Mouse (Mus musculus): ENCODE data around the gene Tbxas1. TPM values are rescaled to one million over a fixed set of nuclear protein-coding genes. Genes with fewer than 3 reads are reported as not detected.

Tbxas1 gene
- total and polyA plus RNA-seq, 3 experiments = not detected

DNA sequence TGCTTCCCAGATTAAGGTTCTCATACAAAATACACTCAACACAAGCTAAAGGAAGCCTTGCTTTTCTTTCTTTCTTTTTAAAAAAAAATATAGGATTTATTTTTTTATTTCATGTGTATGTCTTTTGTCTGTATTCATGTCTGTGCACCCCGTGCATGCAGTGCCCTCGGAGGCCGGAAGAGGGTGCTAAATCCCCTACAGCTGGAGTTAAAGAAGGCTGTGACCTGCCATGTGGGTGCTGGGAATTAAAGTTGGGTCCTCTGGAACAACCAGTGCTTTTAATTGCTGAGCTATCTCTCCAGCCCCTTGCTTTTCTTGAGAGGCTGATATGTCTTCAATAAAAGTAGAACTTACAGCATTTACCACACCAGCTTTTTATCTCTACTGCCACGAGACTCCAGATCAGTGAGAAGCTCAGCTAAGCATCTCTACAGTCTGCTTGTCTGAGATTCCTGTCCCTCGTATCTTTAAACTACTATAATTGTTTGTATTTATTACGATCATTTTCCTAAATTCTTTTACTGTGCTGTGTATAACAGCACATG lies 24.4 kb upstream of the Tbxas1 start:
- DNase-seq (ENCODE audit: extremely low read depth) = no peak
- Histone ChIP-seq H3K27ac (ENCODE audit: insufficient read depth, low read depth) (no peak overlapping the region), H3K9me3 (replicated peaks; ENCODE audit: low read length) (no peaks in the 10 kb centered on the region), H3K27me3 (replicated peaks) (no peaks in the 10 kb centered on the region), H3K36me3 (replicated peaks in 1 of 2; ENCODE audit: control insufficient read depth in 1 of 2, insufficient read depth in 1 of 2, low read length in 1 of 2) (no peaks in the 10 kb centered on the region), H3K9ac (ENCODE audit: insufficient read depth, low read depth) (no peak overlapping the region), H3K4me2 (ENCODE audit: insufficient read depth, low read depth, poor library complexity, severe bottlenecking) (no peak overlapping the region), H3K4me1 (ENCODE audit: control insufficient read depth in 1 of 2, insufficient read depth in 2 of 2) (peaks cover 0 to 6% of the 10 kb centered on the region in 2 experiments; a peak in 1 of 4 replicates), H3K4me3 (replicated peaks in 1 of 3; ENCODE audit: low read depth in 2 of 3, low read length in 2 of 3, poor library complexity in 1 of 3) (no peak overlapping the region), H3K79me2 (replicated peaks; ENCODE audit: control insufficient read depth, extremely low read depth, insufficient read depth, poor library complexity, severe bottlenecking) (no peaks in the 10 kb centered on the region)
- dilution Hi-C loops (cut with MboI; ENCODE audit: extremely low pct_ligation_motif_present, extremely low pct_unique_long_range_greater_than_20kb, low sequenced_read_pairs) = no loop called here
- in situ Hi-C loops (cut with MboI; ENCODE audit: low pct_ligation_motif_present, low pct_unique_long_range_greater_than_20kb, low sequenced_read_pairs) = no loop called here
- TF ChIP-seq MAFK (IDR thresholded peaks at IDR 0.05; ENCODE audit: insufficient replicate concordance, low read length) (no peak), NRF1 (IDR thresholded peaks at IDR 0.05; ENCODE audit: low read depth, low read length) (no peak), EP300 (IDR thresholded peaks at IDR 0.05; ENCODE audit: low read length) (no peak), MAZ (IDR thresholded peaks at IDR 0.05; ENCODE audit: low read depth, low read length) (no peak), CHD1 (IDR thresholded peaks at IDR 0.05; ENCODE audit: low read depth, low read length) (no peak), ZMIZ1 (IDR thresholded peaks at IDR 0.05; ENCODE audit: low read depth, low read length) (no peak), ELF1 (IDR thresholded peaks at IDR 0.05; ENCODE audit: low read depth, low read length) (no peak), KAT2A (IDR thresholded peaks at IDR 0.05; ENCODE audit: insufficient replicate concordance, low read length) (no peak), USF2 (conservative IDR thresholded peaks at IDR 0.05; ENCODE audit: low read depth, low read length) (no peak), SIN3A (IDR thresholded peaks at IDR 0.05; ENCODE audit: low read length) (no peak), BHLHE40 (IDR thresholded peaks at IDR 0.05; ENCODE audit: low read depth, low read length) (no peak), USF1 (IDR thresholded peaks at IDR 0.05; ENCODE audit: low read depth, low read length) (no peak), GABPA (IDR thresholded peaks at IDR 0.05; ENCODE audit: insufficient replicate concordance, low read depth, low read length) (no peak), IRF4 (IDR thresholded peaks at IDR 0.05; ENCODE audit: low read depth, low read length) (no peak), MXI1 (IDR thresholded peaks at IDR 0.05; ENCODE audit: low read depth, low read length) (no peak), POLR2A (IDR thresholded peaks at IDR 0.05; ENCODE audit: low read depth, low read length) (no peak)

DNA sequence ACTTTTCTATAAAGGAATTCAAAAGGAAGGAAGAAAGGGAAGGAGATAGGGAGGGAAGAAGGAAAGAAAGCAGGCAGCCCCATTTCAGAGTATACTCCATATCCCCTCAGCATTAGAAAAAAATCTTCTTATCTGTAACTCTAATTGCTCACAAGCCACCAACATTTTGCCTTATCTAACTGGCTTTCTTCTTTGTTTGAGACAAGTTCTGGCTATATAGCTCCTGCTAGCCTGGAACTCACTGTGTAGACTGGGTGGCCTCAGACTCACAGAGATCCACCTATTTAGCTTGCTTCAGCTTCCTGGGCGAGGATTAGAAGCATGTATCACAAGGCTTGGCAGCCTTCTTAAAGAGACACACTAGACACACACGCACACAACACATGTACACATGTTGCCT lies 23.5 kb upstream of the Tbxas1 start:
- no peaks in the 10 kb centered on the region for H3K79me2 ChIP-seq (replicated peaks; ENCODE audit: control insufficient read depth, extremely low read depth, insufficient read depth, poor library complexity, severe bottlenecking)
- H3K36me3 ChIP-seq (replicated peaks in 1 of 2; ENCODE audit: control insufficient read depth in 1 of 2, insufficient read depth in 1 of 2, low read length in 1 of 2) = no peaks in the 10 kb centered on the region
- no peak overlapping the region for H3K4me2 ChIP-seq (ENCODE audit: insufficient read depth, low read depth, poor library complexity, severe bottlenecking)
- no peak overlapping the region for H3K27ac ChIP-seq (ENCODE audit: insufficient read depth, low read depth)
- TF ChIP-seq ZC3H11A (IDR thresholded peaks at IDR 0.05; ENCODE audit: low read depth, low read length) (no peak), POLR2AphosphoS2 (IDR thresholded peaks at IDR 0.05; ENCODE audit: low read depth, low read length) (no peak), MEF2A (IDR thresholded peaks at IDR 0.05; ENCODE audit: borderline replicate concordance, low read depth, low read length) (no peak), NELFE (IDR thresholded peaks at IDR 0.05; ENCODE audit: low read depth, low read length) (no peak), PAX5 (IDR thresholded peaks at IDR 0.05; ENCODE audit: low read length) (no peak), HCFC1 (IDR thresholded peaks at IDR 0.05; ENCODE audit: low read depth, low read length) (no peak), ZMIZ1 (IDR thresholded peaks at IDR 0.05; ENCODE audit: low read depth, low read length) (no peak), IRF4 (IDR thresholded peaks at IDR 0.05; ENCODE audit: low read depth, low read length) (no peak), GABPA (IDR thresholded peaks at IDR 0.05; ENCODE audit: insufficient replicate concordance, low read depth, low read length) (no peak)
- DNase-seq (ENCODE audit: extremely low read depth) = no peak
- H3K4me1 ChIP-seq (ENCODE audit: control insufficient read depth in 1 of 2, insufficient read depth in 2 of 2) = peaks cover 0 to 6% of the 10 kb centered on the region in 2 experiments; a peak in 1 of 4 replicates
- no peaks in the 10 kb centered on the region for H3K9me3 ChIP-seq (replicated peaks; ENCODE audit: low read length)
- no peaks in the 10 kb centered on the region for H3K27me3 ChIP-seq (replicated peaks)
- no peak overlapping the region for H3K9ac ChIP-seq (ENCODE audit: insufficient read depth, low read depth)
- no peak overlapping the region for H3K4me3 ChIP-seq (replicated peaks in 1 of 3; ENCODE audit: low read depth in 2 of 3, low read length in 2 of 3, poor library complexity in 1 of 3)
- in situ Hi-C loops (cut with MboI; ENCODE audit: low pct_ligation_motif_present, low pct_unique_long_range_greater_than_20kb, low sequenced_read_pairs) = no loop called here
- dilution Hi-C loops (cut with MboI; ENCODE audit: extremely low pct_ligation_motif_present, extremely low pct_unique_long_range_greater_than_20kb, low sequenced_read_pairs) = no loop called here

Data from CH12.LX (cell line).